Mouse (Mus musculus) spleen, adult 2 months (tissue): ENCODE data around the gene Anxa8. TPM values are rescaled to one million over a fixed set of nuclear protein-coding genes. Genes with fewer than 3 reads are reported as not detected.

Experiments
- DNase-seq, 2 experiments: peaks; one replicate each; pipeline versions ENCODE4 v3.0.0 to v3.0.0-alpha.2; 2012 to 2021; ENCODE audit warnings: low spot score in 2 of 2, low read depth in 1 of 2
- H3K27ac ChIP-seq: fragments of 200-500 bp; 2 replicates; pipeline ENCODE4 v1.5.1; 2012; ENCODE audit warnings: low read length, inconsistent platforms; ENCODE audit not compliant: insufficient read depth
- H3K27me3 ChIP-seq: fragments of 200-500 bp; 2 replicates; pipeline ENCODE4 v1.6.1; 2012; ENCODE audit warnings: mild to moderate bottlenecking, moderate library complexity, low read length, inconsistent platforms; ENCODE audit not compliant: control insufficient read depth, insufficient read depth
- H3K36me3 ChIP-seq: fragments of 200-500 bp; 2 replicates; pipeline ENCODE4 v1.6.1; 2012; ENCODE audit warnings: mild to moderate bottlenecking, low read length, inconsistent platforms; ENCODE audit not compliant: control insufficient read depth, insufficient read depth
- H3K4me1 ChIP-seq: fragments of 200-500 bp; 2 replicates; pipeline ENCODE4 v1.6.1; 2011; ENCODE audit warnings: inconsistent platforms; ENCODE audit not compliant: control insufficient read depth, insufficient read depth, insufficient read length
- H3K4me3 ChIP-seq: fragments of 200-500 bp; 2 replicates; pipeline ENCODE4 v1.5.1; 2011; ENCODE audit warnings: mild to moderate bottlenecking, inconsistent platforms; ENCODE audit not compliant: insufficient read depth, insufficient read length; ENCODE audit errors: extremely low read depth
- CTCF ChIP-seq: fragments of 200-500 bp; IDR thresholded peaks from 2 replicates; pipeline ENCODE4 v1.5.1; 2011; ENCODE audit warnings: mild to moderate bottlenecking, inconsistent platforms; ENCODE audit not compliant: insufficient read depth, insufficient read length, insufficient replicate concordance; ENCODE audit errors: extremely low read depth
- POLR2A ChIP-seq: fragments of 200-500 bp; IDR thresholded peaks from 2 replicates; pipeline ENCODE4 v1.6.1; 2011; ENCODE audit warnings: low read depth, low read length, inconsistent platforms
- WGBS: fragments of 180-500 bp; shearing (Covaris S2); methylation state at CpG from one replicate; pipeline ENCODE4 v1.1.7; 2018; 5-methylcytosine and 5-hydroxymethylcytosine counted together
- polyA plus RNA-seq: library from polyadenylated mRNA; depleted of rRNA; stranded (reverse); fragments of >200 nt; gene quantifications from 2 replicates; pipeline ENCODE4 v1.2.3, GENCODE M21; 2012

Gene Anxa8
- polyA plus RNA-seq, 1 experiment, result 0.26 TPM

DNA sequence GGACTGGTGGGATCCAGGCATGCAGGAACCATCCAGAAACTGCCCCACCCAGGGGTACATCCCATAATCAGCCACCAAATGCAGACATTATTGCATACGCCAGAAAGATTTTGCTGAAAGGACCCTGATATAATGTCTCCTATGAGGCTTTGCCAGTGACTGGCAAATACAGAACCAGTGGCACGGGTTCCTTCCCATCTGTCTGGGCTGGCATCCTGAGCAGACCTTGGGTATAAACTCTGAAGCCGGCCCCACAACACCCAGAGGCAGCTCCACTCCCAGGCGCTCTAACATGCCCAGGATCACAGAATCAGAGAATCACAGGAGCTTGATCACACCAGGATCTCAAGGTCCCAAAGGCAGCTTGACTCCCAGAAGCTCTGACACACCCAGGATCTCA is 28.5 kb downstream of the Anxa8 start:
- H3K27me3 ChIP-seq, result no peaks in the 10 kb centered on the region
- H3K4me1 ChIP-seq, result no peaks in the 10 kb centered on the region
- no peak overlapping the region for H3K4me3 ChIP-seq
- DNase-seq, result no peak
- WGBS, result 81% methylated on average over 4 of the region's 4 CpGs
- H3K27ac ChIP-seq, result no peak overlapping the region
- no peaks in the 10 kb centered on the region for H3K36me3 ChIP-seq
- TF ChIP-seq POLR2A (no peak), CTCF (no peak)

DNA sequence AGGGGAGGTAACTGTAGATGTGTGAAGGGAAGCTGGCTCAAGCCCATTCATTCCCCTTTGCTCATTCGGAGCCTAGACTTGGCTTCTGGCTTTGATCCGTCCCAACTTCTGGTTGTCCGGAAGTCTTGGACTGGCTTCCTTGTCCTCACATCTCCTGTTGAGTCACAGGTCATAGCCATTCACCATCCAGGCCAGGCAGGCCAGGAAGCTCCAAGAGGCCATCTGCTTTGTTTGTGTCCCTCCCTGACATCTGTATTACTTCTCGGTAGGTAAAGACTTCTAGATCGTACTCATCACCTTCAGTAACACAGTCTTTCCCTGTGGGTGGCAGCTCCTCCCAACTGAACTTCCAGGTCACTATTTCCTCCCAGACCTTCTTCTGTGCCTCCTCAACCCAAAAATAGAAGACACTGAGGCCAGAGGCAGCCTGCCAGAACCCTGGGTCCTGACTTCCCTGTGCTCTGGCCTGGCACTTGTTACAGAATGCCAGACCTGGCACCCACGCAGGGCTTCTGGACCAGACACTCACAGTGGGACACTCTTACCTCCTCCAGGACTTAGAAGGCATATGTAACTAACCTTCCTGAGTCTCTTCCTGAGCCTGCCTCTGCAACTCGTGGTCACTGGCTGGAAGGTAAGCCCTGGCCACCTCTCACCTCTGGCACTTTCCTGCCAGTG is 33.4 kb downstream of the Anxa8 start:
- no peaks in the 10 kb centered on the region for H3K27me3 ChIP-seq
- no peak overlapping the region for H3K4me3 ChIP-seq
- DNase-seq, result no peak
- no peaks in the 10 kb centered on the region for H3K4me1 ChIP-seq
- TF ChIP-seq CTCF, result no peak
- TF ChIP-seq POLR2A, result no peak
- H3K27ac ChIP-seq, result no peak overlapping the region
- 76% methylated on average over 7 of the region's 7 CpGs for WGBS
- no peaks in the 10 kb centered on the region for H3K36me3 ChIP-seq

DNA sequence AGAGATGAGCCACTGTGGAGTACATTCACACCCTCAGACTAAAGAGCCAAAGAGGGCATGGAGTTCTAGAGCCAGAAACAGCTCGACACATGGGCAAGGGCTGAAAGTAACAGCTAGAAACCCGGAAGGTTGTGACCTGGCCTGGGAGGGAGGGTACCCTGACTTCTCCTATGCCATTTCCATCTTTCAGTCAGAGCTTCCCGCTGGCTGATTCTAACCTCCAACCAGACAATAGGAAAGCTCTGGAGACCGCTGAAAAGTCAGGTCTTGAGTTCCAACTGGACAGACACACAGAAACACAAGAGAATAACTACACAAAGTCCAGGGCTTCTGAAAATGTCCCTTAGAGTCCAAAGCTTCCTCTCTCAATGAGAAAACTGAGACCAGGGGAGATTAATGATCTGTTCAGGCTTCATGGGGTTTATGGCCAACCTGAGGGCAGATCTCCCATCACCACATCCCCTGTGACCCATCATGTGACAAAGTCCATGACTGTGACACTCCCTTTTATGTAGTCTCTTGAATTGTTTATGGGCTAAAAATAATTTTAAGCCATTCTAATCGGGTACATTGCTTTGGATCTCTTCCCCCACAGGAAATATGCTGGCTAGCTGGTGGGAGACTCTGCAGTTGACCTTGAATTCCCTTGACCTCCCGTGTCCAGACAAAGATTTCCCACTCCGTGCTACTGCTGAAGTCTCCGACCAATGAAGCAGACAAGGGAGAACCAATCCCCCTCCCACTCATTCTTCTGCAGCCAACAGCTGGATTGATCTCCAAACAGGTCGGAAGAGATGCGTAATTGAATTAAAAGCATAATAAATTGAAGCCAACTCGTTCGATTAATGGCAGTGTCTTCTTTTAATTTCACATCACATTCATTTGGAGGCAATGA is 34.5 kb downstream of the Anxa8 start:
- no peak for DNase-seq
- Histone ChIP-seq H3K27ac (no peak overlapping the region), H3K4me1 (no peaks in the 10 kb centered on the region), H3K36me3 (no peaks in the 10 kb centered on the region), H3K27me3 (no peaks in the 10 kb centered on the region), H3K4me3 (no peak overlapping the region)
- WGBS, result 76% methylated on average over 12 of the region's 12 CpGs
- no peak for TF ChIP-seq POLR2A
- no peak for TF ChIP-seq CTCF

DNA sequence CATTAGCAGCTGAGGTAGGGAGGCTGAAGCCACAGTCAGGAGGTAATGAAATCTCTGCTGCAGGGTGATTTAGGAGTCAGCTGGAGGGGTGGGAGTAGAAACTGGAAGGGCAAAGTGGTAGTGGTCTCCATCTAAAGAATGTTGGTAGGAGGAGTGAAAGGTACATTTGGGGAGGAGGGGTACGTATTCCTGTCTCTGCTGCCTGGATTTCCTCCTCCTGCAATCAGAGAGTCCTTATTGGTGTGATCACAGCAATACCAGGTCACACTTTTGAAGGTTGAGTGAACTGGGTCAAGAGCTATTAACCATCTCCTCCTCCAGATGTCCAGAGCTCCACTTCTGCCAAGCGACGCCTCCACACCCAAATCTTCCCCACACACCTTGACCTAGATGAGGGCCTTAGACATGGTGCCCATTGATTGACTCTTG is 35.2 kb downstream of the Anxa8 start:
- Histone ChIP-seq H3K27ac (no peak overlapping the region), H3K4me1 (no peaks in the 10 kb centered on the region), H3K36me3 (no peaks in the 10 kb centered on the region), H3K27me3 (no peaks in the 10 kb centered on the region), H3K4me3 (no peak overlapping the region)
- no peak for TF ChIP-seq CTCF
- TF ChIP-seq POLR2A, result no peak
- 86% methylated on average over 3 of the region's 3 CpGs for WGBS
- DNase-seq, result no peak

DNA sequence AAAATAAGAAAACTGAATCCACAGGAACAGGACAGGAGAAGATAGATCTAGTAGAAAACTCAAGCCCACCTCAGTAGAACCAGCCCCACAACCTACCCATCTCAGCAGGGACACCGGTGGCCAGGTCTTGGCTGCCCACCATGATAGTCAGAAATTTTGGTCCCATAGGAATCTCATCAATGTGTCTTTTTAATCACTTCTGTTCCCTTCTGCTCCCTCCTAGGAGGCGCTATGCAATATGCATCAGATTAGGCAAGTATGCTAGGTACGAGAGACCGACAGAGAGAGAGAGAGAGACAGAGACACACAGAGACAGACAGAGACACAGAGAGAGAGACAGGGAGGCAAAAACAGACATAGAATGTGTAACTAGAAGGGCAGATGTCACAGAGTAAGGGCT is 35.9 kb downstream of the Anxa8 start:
- Histone ChIP-seq H3K27ac (no peak overlapping the region), H3K27me3 (no peaks in the 10 kb centered on the region), H3K4me3 (no peak overlapping the region), H3K36me3 (no peaks in the 10 kb centered on the region), H3K4me1 (no peaks in the 10 kb centered on the region)
- 91% methylated on average over 4 of the region's 4 CpGs for WGBS
- DNase-seq, result no peak
- TF ChIP-seq CTCF, result no peak
- TF ChIP-seq POLR2A, result no peak

DNA sequence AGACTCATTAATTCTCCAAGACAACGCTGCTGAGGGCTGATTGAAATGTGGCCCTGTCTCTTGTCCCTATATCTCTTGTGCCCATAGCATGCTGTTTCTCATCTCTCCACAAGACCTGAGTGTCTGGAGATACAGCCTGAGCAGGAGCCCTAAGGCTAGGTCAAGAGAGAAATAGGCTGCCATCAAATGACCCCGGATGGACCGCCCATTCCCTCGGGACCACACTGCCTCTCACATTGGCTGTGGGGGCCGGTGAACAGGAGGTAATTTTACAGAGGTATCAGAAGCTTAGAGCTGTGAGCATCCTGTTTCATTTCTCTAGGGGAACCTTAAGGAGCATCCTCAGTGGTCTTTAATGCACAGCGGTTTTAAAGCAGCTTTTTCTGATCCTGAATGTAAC is 45.4 kb downstream of the Anxa8 start:
- Histone ChIP-seq H3K27me3 (no peaks in the 10 kb centered on the region), H3K36me3 (no peaks in the 10 kb centered on the region), H3K27ac (no peak overlapping the region), H3K4me3 (no peak overlapping the region), H3K4me1 (no peaks in the 10 kb centered on the region)
- no peak for TF ChIP-seq POLR2A
- no peak for TF ChIP-seq CTCF
- DNase-seq, result no peak
- WGBS, result 80% methylated on average over 6 of the region's 6 CpGs

DNA sequence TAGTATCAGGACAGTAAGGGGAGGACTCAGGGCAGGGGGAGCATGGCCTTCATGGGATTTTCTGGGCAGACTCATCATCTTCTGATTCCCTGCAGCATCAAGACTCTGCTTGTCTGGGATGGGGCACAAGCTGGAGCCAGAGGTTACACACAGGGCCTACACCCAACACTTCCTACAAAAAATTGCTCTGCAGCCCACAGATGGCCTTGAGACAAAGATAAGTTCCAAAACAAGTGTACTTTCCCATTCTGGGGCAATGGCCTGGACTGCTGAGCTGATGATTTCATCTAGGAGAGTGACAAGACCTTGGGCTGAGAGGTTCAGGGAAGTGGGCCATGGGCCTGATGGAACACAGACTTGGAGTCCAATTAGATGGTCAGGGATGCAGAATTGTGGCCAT is 49.6 kb downstream of the Anxa8 start:
- H3K27me3 ChIP-seq, result no peaks in the 10 kb centered on the region
- H3K4me3 ChIP-seq, result no peak overlapping the region
- no peak overlapping the region for H3K27ac ChIP-seq
- TF ChIP-seq POLR2A (no peak), CTCF (no peak)
- no peaks in the 10 kb centered on the region for H3K36me3 ChIP-seq
- no peak for DNase-seq
- H3K4me1 ChIP-seq, result no peaks in the 10 kb centered on the region
